Mouse (Mus musculus) hindbrain, embryonic 10.5 days (tissue): ENCODE measurements at regions not wholly inside any gene's neighbourhood (a gene's known extent, or its start where the extent isn't known, plus 50 kb on each side); places are given as distances from the start of the nearest gene placed in this dataset.
"Not testable (repeated sequence)": the region's sequence is repeated elsewhere in the genome, so short reads cannot be mapped to it uniquely, and the experiment has no call there.

ENCODE experiments used
- DNase-seq: peaks from one replicate; pipeline ENCODE4 v3.0.0-alpha.2; 2017; ENCODE audit warnings: low spot score
- H3K27ac ChIP-seq: fragments of 300-500 bp; sonication (generic); 2 replicates; pipeline ENCODE4 v1.5.1; 2016; ENCODE audit warnings: mild to moderate bottlenecking, moderate library complexity
- H3K27me3 ChIP-seq: fragments of 300-500 bp; sonication (generic); 2 replicates; pipeline ENCODE4 v1.6.1; 2016; ENCODE audit warnings: mild to moderate bottlenecking; ENCODE audit not compliant: poor library complexity, insufficient read depth, severe bottlenecking
- H3K36me3 ChIP-seq: fragments of 300-500 bp; sonication (generic); 2 replicates; pipeline ENCODE4 v1.6.1; 2016; ENCODE audit warnings: mild to moderate bottlenecking, moderate library complexity
- H3K4me1 ChIP-seq: fragments of 300-500 bp; sonication (generic); replicated peaks from 2 replicates; pipeline ENCODE4 v1.6.1; 2016; ENCODE audit warnings: mild to moderate bottlenecking
- H3K4me3 ChIP-seq: fragments of 300-500 bp; sonication (generic); 2 replicates; pipeline ENCODE4 v1.5.1; 2016; ENCODE audit warnings: mild to moderate bottlenecking, moderate library complexity
- H3K9me3 ChIP-seq: fragments of 300-500 bp; sonication (generic); 2 replicates; pipeline ENCODE4 v1.6.1; 2016; ENCODE audit warnings: mild to moderate bottlenecking, moderate library complexity
- WGBS: fragments of 180-500 bp; shearing (Covaris S2); methylation state at CpG from one replicate; pipeline ENCODE4 v1.1.7; 2016; 5-methylcytosine and 5-hydroxymethylcytosine counted together

- H3K9me3 ChIP-seq, H3K27me3 ChIP-seq, DNase-seq, H3K36me3 ChIP-seq, H3K4me1 ChIP-seq: not testable (repeated sequence)
- peak overlapping the region; percentile 82 for H3K27ac ChIP-seq
- peak overlapping the region; percentile 50 for H3K4me3 ChIP-seq
- 53% methylated on average over 28 of the region's 34 CpGs for WGBS
Measured at GRCm38 (mm10) chr10:99599142-99600120, 160.0 kb downstream of the Csl start.

DNA sequence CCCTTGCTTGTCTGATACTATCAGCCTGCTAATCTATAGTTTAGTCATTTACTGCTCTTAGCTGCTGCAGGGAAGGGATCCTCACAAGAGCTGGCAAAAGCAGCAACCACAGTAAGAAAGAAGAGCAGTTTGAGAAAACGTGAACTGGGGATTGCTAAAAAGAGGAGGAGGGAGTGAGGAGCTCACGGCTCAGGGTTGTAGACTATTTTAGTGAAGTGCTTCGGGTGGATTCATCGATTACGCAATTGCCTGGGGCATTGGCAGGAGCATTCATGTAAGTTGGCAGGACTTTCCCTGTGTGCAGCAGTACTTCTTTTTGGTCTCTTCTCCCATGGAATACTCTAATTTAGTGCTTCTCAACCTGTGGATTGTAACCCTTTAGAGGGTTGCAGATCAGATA, 157.1 kb downstream of the Csl start:
- Histone ChIP-seq H3K4me3 (no peak overlapping the region), H3K9me3 (peaks cover 4% of the 10 kb centered on the region; the same call in 1 of the 2 replicates), H3K27me3 (no peaks in the 10 kb centered on the region), H3K36me3 (no peaks in the 10 kb centered on the region), H3K27ac (no peak overlapping the region), H3K4me1 (no peaks in the 10 kb centered on the region)
- no peak for DNase-seq
- WGBS: 94% methylated on average over 5 of the region's 5 CpGs

- Histone ChIP-seq H3K4me3 (no peak overlapping the region), H3K27ac (no peak overlapping the region), H3K27me3 (no peaks in the 10 kb centered on the region), H3K4me1 (no peaks in the 10 kb centered on the region), H3K36me3 (no peaks in the 10 kb centered on the region), H3K9me3 (no peaks in the 10 kb centered on the region)
- WGBS: 94% methylated on average over 1 of the region's 1 CpGs
- DNase-seq: no peak
Measured at GRCm38 (mm10) chr10:99604172-99604571, 155.3 kb downstream of the Csl start.

- Histone ChIP-seq H3K4me1 (no peaks in the 10 kb centered on the region), H3K4me3 (no peak overlapping the region), H3K9me3 (0 out of 2 replicates have a peak, but pooled peaks cover 3% of the 10 kb centered on the region), H3K27ac (no peak overlapping the region), H3K36me3 (no peaks in the 10 kb centered on the region), H3K27me3 (no peaks in the 10 kb centered on the region)
- no peak for DNase-seq
- WGBS: 90% methylated on average over 10 of the region's 10 CpGs
Measured at GRCm38 (mm10) chr10:99608477-99608876, 151.0 kb downstream of the Csl start.

- Histone ChIP-seq H3K4me1 (no peaks in the 10 kb centered on the region), H3K27me3 (no peaks in the 10 kb centered on the region), H3K9me3 (0 out of 2 replicates have a peak, but pooled peaks cover 3% of the 10 kb centered on the region), H3K4me3 (no peak overlapping the region), H3K27ac (no peak overlapping the region), H3K36me3 (no peaks in the 10 kb centered on the region)
- WGBS: 90% methylated on average over 3 of the region's 3 CpGs
- DNase-seq: no peak
Measured at GRCm38 (mm10) chr10:99609420-99609819, 150.0 kb downstream of the Csl start.

- no peak overlapping the region for H3K27ac ChIP-seq
- H3K4me3 ChIP-seq: no peak overlapping the region
- 0 out of 2 replicates have a peak, but pooled peaks cover 3% of the 10 kb centered on the region for H3K9me3 ChIP-seq
- 90% methylated on average over 4 of the region's 4 CpGs for WGBS
- H3K4me1 ChIP-seq: no peaks in the 10 kb centered on the region
- no peaks in the 10 kb centered on the region for H3K36me3 ChIP-seq
- no peaks in the 10 kb centered on the region for H3K27me3 ChIP-seq
- no peak for DNase-seq
Measured at GRCm38 (mm10) chr10:99610890-99611289, 148.6 kb downstream of the Csl start.

GRCm38 (mm10) chr10:99614392-99615249, 144.8 kb downstream of the Csl start:
- no peak overlapping the region for H3K27ac ChIP-seq
- H3K4me1 ChIP-seq: no peaks in the 10 kb centered on the region
- H3K9me3 ChIP-seq: 0 out of 2 replicates have a peak, but pooled peaks cover 3% of the 10 kb centered on the region
- no peak overlapping the region for H3K4me3 ChIP-seq
- WGBS: 79% methylated on average over 7 of the region's 7 CpGs
- no peaks in the 10 kb centered on the region for H3K36me3 ChIP-seq
- DNase-seq: no peak
- 0 out of 2 replicates have a peak, but pooled peaks cover 6% of the 10 kb centered on the region for H3K27me3 ChIP-seq

DNA sequence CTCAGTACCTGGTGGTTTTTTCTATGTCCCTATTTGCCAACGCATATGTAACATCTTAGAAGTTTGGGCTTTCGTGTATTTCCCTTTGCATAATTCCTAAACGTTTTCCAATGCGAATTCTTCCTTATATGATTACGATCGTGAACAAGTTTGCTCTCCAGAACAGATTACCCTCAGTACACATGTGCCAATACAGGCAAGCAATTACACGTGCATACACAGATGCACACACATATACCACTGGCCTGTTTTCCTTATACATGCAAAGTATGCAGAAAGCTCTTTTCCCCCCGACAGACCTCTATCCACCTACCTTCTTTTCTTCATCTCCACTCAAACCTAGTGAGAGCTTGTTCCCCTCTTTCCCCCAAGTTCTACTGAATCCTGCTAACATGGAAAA, 144.1 kb downstream of the Csl start:
- H3K4me1 ChIP-seq: no peaks in the 10 kb centered on the region

GRCm38 (mm10) chr10:99615779-99616178, 143.7 kb downstream of the Csl start:
- Histone ChIP-seq H3K36me3 (no peaks in the 10 kb centered on the region), H3K27me3 (0 out of 2 replicates have a peak, but pooled peaks cover 6% of the 10 kb centered on the region)
- 16% methylated on average over 6 of the region's 6 CpGs for WGBS

More for the DNA sequence above, 144.1 kb downstream of the Csl start:
- no peaks in the 10 kb centered on the region for H3K36me3 ChIP-seq
- H3K27ac ChIP-seq: no peak overlapping the region
- H3K4me3 ChIP-seq: no peak overlapping the region
- H3K27me3 ChIP-seq: 0 out of 2 replicates have a peak, but pooled peaks cover 6% of the 10 kb centered on the region
- H3K9me3 ChIP-seq: 0 out of 2 replicates have a peak, but pooled peaks cover 3% of the 10 kb centered on the region
- DNase-seq: no peak
- WGBS: 83% methylated on average over 8 of the region's 8 CpGs

DNA sequence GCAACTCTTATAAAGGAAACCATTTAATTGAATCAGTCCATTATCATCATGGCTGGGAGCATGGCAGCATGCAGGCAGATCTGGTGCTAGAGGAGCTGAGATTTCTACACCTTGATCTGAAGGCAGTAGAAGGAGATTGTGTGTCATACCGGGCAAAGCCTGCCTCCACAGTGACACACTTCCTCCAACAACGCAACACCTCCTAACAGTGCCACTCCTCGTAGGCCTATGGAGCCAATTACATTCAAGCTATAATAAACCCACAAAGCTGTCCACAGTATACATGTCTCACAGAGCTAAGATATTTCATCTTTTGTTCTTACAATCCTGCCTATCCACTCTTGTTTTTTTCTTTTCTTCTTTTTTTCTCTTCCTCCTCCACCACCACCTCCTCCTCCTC, 141.8 kb downstream of the Csl start:
- 90% methylated on average over 3 of the region's 3 CpGs for WGBS
- Histone ChIP-seq H3K36me3 (no peaks in the 10 kb centered on the region), H3K27ac (no peak overlapping the region), H3K27me3 (0 out of 2 replicates have a peak, but pooled peaks cover 6% of the 10 kb centered on the region), H3K4me3 (no peak overlapping the region), H3K4me1 (no peaks in the 10 kb centered on the region), H3K9me3 (0 out of 2 replicates have a peak, but pooled peaks cover 3% of the 10 kb centered on the region)
- DNase-seq: no peak

More at GRCm38 (mm10) chr10:99615779-99616178, 143.7 kb downstream of the Csl start:
- Histone ChIP-seq H3K4me1 (no peaks in the 10 kb centered on the region), H3K27ac (no peak overlapping the region), H3K9me3 (0 out of 2 replicates have a peak, but pooled peaks cover 3% of the 10 kb centered on the region), H3K4me3 (no peak overlapping the region)
- DNase-seq: peak; percentile 86

GRCm38 (mm10) chr10:99619421-99620151, 139.9 kb downstream of the Csl start:
- H3K27me3 ChIP-seq: 0 out of 2 replicates have a peak, but pooled peaks cover 6% of the 10 kb centered on the region

GRCm38 (mm10) chr10:99620489-99620888, 139.0 kb downstream of the Csl start:
- Histone ChIP-seq H3K4me3 (no peak overlapping the region), H3K9me3 (no peaks in the 10 kb centered on the region), H3K36me3 (no peaks in the 10 kb centered on the region), H3K27me3 (0 out of 2 replicates have a peak, but pooled peaks cover 6% of the 10 kb centered on the region), H3K4me1 (no peaks in the 10 kb centered on the region), H3K27ac (no peak overlapping the region)
- no peak for DNase-seq
- 91% methylated on average over 7 of the region's 7 CpGs for WGBS

More at GRCm38 (mm10) chr10:99619421-99620151, 139.9 kb downstream of the Csl start:
- H3K4me3 ChIP-seq: no peak overlapping the region
- 50% methylated on average over 18 of the region's 18 CpGs for WGBS
- no peak overlapping the region for H3K27ac ChIP-seq
- H3K4me1 ChIP-seq: no peaks in the 10 kb centered on the region
- H3K36me3 ChIP-seq: no peaks in the 10 kb centered on the region
- peak; percentile 78 for DNase-seq
- no peaks in the 10 kb centered on the region for H3K9me3 ChIP-seq
